Mouse (Mus musculus) right cerebral cortex, postnatal 36 days (tissue): ENCODE measurements around the gene Bicc1.
A peak's percentile ranks its signal among the peaks of the same experiment; 100 is the strongest.

ENCODE experiments used
- DNase-seq, 2 experiments: peaks; one replicate each; pipeline ENCODE4 v3.0.0; 2022; ENCODE audit warnings: low spot score in 2 of 2, mixed read lengths in 1 of 2

The Bicc1 gene

GRCm38 (mm10) chr10:71122480-71122879, 37.0 kb downstream of the Bicc1 start:
- no peak for DNase-seq

GRCm38 (mm10) chr10:71120769-71121165, 38.7 kb downstream of the Bicc1 start:
- DNase-seq = no peak

- DNase-seq = no peak
Measured at GRCm38 (mm10) chr10:71120121-71120768, 39.3 kb downstream of the Bicc1 start.

GRCm38 (mm10) chr10:71119120-71119847, 40.2 kb downstream of the Bicc1 start:
- no peak for DNase-seq

GRCm38 (mm10) chr10:71117766-71118165, 41.7 kb downstream of the Bicc1 start:
- no peak for DNase-seq

GRCm38 (mm10) chr10:71114260-71114920, 45.1 kb downstream of the Bicc1 start:
- DNase-seq = peak; percentile 18 to 44

- DNase-seq = no peak
Measured at GRCm38 (mm10) chr10:71106491-71107205, 52.9 kb downstream of the Bicc1 start.

- no peak for DNase-seq
Measured at GRCm38 (mm10) chr10:71104791-71105190, 54.7 kb downstream of the Bicc1 start.

- DNase-seq = no peak
Measured at GRCm38 (mm10) chr10:71100815-71101499, 58.5 kb downstream of the Bicc1 start.

- no peak for DNase-seq
Measured at GRCm38 (mm10) chr10:71094707-71095254, 64.7 kb downstream of the Bicc1 start.

GRCm38 (mm10) chr10:71093312-71093711, 66.2 kb downstream of the Bicc1 start:
- DNase-seq = no peak

GRCm38 (mm10) chr10:71087359-71087716, 72.2 kb downstream of the Bicc1 start:
- no peak for DNase-seq

GRCm38 (mm10) chr10:71086571-71087358, 72.7 kb downstream of the Bicc1 start:
- no peak for DNase-seq

GRCm38 (mm10) chr10:71082986-71083385, 76.5 kb downstream of the Bicc1 start:
- DNase-seq = no peak

- DNase-seq = no peak
Measured at GRCm38 (mm10) chr10:71078856-71079255, 80.6 kb downstream of the Bicc1 start.

GRCm38 (mm10) chr10:71065009-71065408, 94.5 kb downstream of the Bicc1 start:
- DNase-seq = no peak

- no peak for DNase-seq
Measured at GRCm38 (mm10) chr10:71064576-71064975, 94.9 kb downstream of the Bicc1 start.

GRCm38 (mm10) chr10:71062151-71062550, 97.3 kb downstream of the Bicc1 start:
- DNase-seq = no peak

GRCm38 (mm10) chr10:71060269-71060668, 99.2 kb downstream of the Bicc1 start:
- no peak for DNase-seq

GRCm38 (mm10) chr10:71058616-71059247, 100.8 kb downstream of the Bicc1 start:
- DNase-seq = no peak
